Mouse (Mus musculus): ENCODE results near the gene A830031A19Rik.

DNA sequence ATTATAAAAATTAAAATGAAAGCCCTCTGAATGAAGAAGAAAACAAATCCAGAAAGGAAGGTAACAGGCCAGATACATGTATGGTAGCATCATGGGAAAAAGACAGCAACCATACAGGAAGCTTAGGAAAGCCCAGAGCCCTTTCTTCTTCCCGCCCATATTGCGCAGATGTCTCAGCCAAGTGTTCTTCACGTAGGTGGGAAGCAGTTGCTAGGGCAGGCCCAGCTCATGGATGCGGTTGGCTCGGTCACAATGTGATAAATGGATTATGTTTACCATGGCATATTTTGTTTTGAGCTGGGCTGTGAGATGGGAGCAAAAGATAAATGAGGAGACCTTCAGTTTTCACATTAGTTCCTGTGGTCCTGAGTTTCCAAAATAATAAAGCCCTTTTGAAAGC is 32.6 kb upstream of the A830031A19Rik start:
- TF ChIP-seq CTCF (IDR thresholded peaks at IDR 0.05; ENCODE audit: insufficient read depth, low read depth, low read length): no peak
- TF ChIP-seq POLR2A (IDR thresholded peaks at IDR 0.05; ENCODE audit: insufficient read depth, low read depth, low read length): no peak
